Mouse (Mus musculus) layer of hippocampus, adult 11-12 months (tissue): ENCODE data around the gene Sod3.

Source experiments
- DNase-seq: peaks from one replicate; pipeline ENCODE4 v3.0.0; 2022; ENCODE audit warnings: low spot score

Sod3 gene

GRCm38 (mm10) chr5:52382837-52383236 lies 19.2 kb downstream of the Sod3 start:
- DNase-seq = no peak

GRCm38 (mm10) chr5:52383748-52384147 lies 20.2 kb downstream of the Sod3 start:
- DNase-seq = no peak

- DNase-seq = no peak
Measured at GRCm38 (mm10) chr5:52386016-52386415, 22.4 kb downstream of the Sod3 start.

- peak; percentile 34 for DNase-seq
Measured at GRCm38 (mm10) chr5:52388092-52388749, 24.6 kb downstream of the Sod3 start.

- no peak for DNase-seq
Measured at GRCm38 (mm10) chr5:52390381-52390780, 26.8 kb downstream of the Sod3 start.

- DNase-seq = no peak
Measured at GRCm38 (mm10) chr5:52391471-52391870, 27.9 kb downstream of the Sod3 start.

- no peak for DNase-seq
Measured at GRCm38 (mm10) chr5:52393756-52394155, 30.2 kb downstream of the Sod3 start.

GRCm38 (mm10) chr5:52404373-52404772 lies 40.8 kb downstream of the Sod3 start:
- DNase-seq = no peak

- DNase-seq = no peak
Measured at GRCm38 (mm10) chr5:52408668-52409315, 45.2 kb downstream of the Sod3 start.

GRCm38 (mm10) chr5:52410197-52410596 lies 46.6 kb downstream of the Sod3 start:
- DNase-seq = no peak

GRCm38 (mm10) chr5:52411567-52411966 lies 48.0 kb downstream of the Sod3 start:
- no peak for DNase-seq

GRCm38 (mm10) chr5:52415193-52415592 lies 51.6 kb downstream of the Sod3 start:
- no peak for DNase-seq

- DNase-seq = no peak
Measured at GRCm38 (mm10) chr5:52415917-52416316, 52.3 kb downstream of the Sod3 start.

GRCm38 (mm10) chr5:52416485-52416884 lies 52.9 kb downstream of the Sod3 start:
- no peak for DNase-seq
